Mouse (Mus musculus) lung, adult 18-20 months (tissue): ENCODE measurements around the gene Dop1a.
"Not testable (repeated sequence)": the region's sequence is repeated elsewhere in the genome, so short reads cannot be mapped to it uniquely, and the experiment has no call there.

Source experiments
- DNase-seq, 2 experiments: peaks; one replicate each; pipeline ENCODE4 v3.0.0; 2022; ENCODE audit warnings: mixed read lengths in 2 of 2

The Dop1a gene

DNA sequence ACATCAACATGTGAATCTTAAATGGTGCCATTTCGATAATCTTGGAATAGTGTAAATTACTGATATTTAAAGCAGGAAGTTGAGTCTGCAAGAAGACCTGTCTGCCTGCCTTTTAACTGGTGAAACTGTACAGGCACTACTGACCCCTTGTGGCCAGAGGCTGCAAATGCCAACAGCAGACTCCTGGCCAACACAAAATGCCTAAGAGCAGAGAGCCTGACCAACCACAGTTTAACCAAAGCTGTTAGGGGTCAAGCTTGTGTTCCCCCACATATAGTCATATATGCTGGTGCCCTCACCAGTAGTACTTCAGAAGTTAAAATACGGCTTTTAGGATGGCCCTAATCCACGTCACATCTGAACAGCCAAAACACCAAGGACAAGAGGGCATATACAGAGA is 116.8 kb downstream of the Dop1a start:
- peak; percentile 59 to 64 for DNase-seq

DNA sequence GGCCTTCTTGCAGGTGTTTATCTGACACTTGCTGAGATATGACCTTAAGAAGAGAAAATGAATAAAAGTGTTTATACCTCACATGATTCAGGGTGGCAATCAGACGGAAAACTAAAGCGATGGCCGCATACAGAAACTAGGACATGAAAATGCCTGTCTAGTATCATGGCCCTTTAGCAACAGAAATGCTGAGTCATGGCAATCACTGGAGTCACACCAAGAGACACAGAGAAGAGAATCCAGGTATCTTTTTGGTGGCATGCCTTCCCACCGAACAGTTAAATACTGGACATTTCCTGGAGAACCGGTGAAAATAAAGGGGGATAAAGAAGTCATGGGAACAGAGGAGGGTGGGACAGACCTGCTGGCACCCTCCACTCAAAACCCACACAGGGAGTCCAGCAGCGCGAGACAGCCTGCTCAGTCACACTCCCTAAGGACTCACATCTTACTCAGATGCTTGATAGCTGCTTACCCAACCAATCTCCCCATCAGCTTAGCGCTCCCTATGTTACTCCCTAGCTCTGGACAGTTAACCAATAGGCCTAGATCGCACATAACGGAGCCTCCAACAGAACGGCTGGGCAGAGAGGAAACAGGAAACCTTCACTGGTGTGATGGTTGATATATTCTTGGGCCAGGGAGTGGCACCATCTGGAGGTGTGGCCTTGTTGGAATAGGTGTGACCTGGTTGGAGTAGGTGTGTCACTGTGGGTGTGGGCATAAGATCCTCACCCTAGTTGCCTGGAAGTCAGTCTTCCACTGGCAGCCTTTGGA is 120.3 kb downstream of the Dop1a start:
- no peak for DNase-seq

DNA sequence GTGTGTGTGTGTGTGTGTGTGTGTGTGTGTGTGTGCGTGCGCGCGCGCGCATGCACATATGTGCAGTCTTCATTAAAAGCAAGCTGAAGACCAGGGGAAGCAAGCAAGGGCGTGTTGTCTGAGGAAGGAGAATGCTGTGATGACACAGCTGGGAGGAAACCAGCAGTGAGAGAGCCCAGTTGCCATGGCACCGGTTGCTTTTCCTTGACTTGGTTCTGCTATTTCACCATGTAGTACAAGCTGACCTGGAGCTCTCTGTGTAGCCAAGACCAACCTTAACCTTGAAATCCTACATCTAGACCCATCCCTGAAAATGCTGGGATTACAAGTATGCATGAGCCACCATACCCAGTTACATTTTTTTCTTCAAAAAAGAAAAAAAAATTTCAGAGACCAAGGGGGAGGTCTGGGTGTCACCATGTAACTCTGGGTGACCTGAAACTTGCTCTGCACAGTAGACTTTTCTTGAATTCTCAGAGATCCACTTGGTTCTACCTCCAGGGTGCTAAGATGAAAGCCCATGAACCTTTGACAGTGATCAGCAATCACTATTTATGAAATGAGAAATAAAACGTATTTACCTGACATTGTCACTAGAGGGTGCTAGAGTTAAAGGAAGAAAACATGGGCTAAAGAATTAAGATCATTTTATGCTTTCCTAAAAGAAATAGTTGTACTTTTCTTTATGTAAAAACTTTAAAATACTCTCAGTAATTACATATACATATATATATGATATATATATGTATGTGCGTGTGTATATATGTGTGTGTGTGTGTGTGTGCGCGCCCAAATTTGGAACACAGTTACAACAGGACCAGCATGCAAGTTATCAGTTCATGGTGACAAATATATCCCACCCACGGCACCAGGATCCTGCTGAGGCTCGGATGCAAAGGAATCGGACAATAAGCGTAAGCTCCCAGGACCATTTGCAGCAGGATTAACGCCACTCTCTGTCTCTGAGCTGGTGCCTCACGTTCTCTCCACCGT is 126.0 kb downstream of the Dop1a start:
- DNase-seq: peak in 1 of 2 experiments; percentile 15

DNA sequence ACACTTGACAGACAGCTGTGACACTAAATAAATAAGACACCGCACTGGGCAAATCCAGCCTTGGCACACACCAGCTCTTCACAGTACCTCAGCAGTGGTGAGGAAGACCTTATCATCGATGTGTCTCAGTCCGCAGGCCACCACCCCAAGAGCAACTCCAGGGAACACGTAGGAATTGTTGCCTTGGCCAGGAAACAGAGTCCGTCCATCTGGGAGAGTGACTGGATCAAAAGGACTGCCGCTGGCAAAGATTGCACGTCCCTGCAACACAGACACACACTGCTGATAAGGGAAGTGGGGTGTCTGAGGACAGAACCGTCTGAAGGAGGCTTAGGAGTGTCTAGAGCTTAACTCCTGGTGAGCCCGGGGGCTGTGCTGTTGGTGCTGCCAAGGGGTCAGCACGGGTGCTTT is 127.4 kb downstream of the Dop1a start:
- not testable (repeated sequence) for DNase-seq

- DNase-seq: not testable (repeated sequence)
These were observed 130.0 kb downstream of the Dop1a start for GRCm38 (mm10) chr9:86596983-86597382.

DNA sequence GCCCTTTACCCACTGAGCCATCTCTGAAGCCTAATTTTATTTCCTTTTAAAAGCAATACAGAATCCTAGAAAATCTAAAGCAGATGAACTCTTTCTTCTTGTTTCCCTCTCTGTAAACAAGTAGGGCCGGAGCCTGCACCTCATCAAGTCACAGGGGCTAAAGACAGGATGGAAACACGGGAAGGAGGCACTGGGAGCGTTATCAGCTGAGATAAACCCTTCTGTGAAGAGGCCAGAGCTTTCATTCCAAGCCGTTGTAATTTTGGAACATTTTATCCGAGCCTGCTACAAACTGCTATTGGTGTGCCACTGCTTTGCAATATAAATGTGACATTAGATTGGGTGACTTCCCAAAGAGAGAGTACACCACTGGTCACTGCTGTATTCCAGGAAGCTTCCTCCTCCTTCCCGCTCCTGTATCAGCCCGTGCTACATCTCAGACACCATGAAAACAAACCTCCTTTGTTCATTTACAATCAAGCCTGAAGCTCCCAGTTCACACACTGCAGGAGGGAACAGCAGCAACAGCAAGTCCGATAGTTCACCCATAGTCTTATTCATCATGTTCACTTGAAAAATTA is 132.9 kb downstream of the Dop1a start:
- DNase-seq: no peak
